Mouse (Mus musculus): ENCODE measurements around the gene Ifi208. TPM values are rescaled to one million over a fixed set of nuclear protein-coding genes. Genes with fewer than 3 reads are reported as not detected.

The Ifi208 gene
- 2.1 TPM for polyA plus RNA-seq (2015; fragmentation: Illumina TruSeq; extraction: RNeasy Lipid Tissue Mini Kit (QIAGEN cat#74804); ENCODE audit: insufficient read depth, low read depth, low replicate concordance)

GRCm38 (mm10) chr1:173673458-173674097 is at the start of gene Ifi208:
Gene Ifi208, plus strand, starts transcription at chr1:173673675.

GRCm38 (mm10) chr1:173630622-173631021 is 42.9 kb upstream of the Ifi208 start, which contains the start of gene Ifi209:
Gene Ifi209, plus strand, starts transcription at chr1:173630917.

GRCm38 (mm10) chr1:173741656-173742055 is 68.2 kb downstream of the Ifi208 start, which contains the start of gene Ifi207:
Gene Ifi207, minus strand, starts transcription at chr1:173741747.

Other genes starting within 250 kb of the Ifi208 start
- 0.28 TPM for gene Ifi206, start 182.6 kb upstream of the Ifi208 start, polyA plus RNA-seq (2015; fragmentation: Illumina TruSeq; extraction: RNeasy Lipid Tissue Mini Kit (QIAGEN cat#74804); ENCODE audit: insufficient read depth, low read depth, low replicate concordance)
- not detected for gene Ifi214, start 137.7 kb upstream of the Ifi208 start, polyA plus RNA-seq (2015; fragmentation: Illumina TruSeq; extraction: RNeasy Lipid Tissue Mini Kit (QIAGEN cat#74804); ENCODE audit: insufficient read depth, low read depth, low replicate concordance)
- gene Ifi213, start 74.4 kb upstream of the Ifi208 start, polyA plus RNA-seq (2015; fragmentation: Illumina TruSeq; extraction: RNeasy Lipid Tissue Mini Kit (QIAGEN cat#74804); ENCODE audit: insufficient read depth, low read depth, low replicate concordance), result 2.6 TPM
- gene Ifi209, start 42.8 kb upstream of the Ifi208 start, polyA plus RNA-seq (2015; fragmentation: Illumina TruSeq; extraction: RNeasy Lipid Tissue Mini Kit (QIAGEN cat#74804); ENCODE audit: insufficient read depth, low read depth, low replicate concordance), result 0.63 TPM
- gene Ifi207, start 68.1 kb downstream of the Ifi208 start, polyA plus RNA-seq (2015; fragmentation: Illumina TruSeq; extraction: RNeasy Lipid Tissue Mini Kit (QIAGEN cat#74804); ENCODE audit: insufficient read depth, low read depth, low replicate concordance), result 4.3 TPM
- gene Ifi204, start 93.3 kb downstream of the Ifi208 start, polyA plus RNA-seq (2015; fragmentation: Illumina TruSeq; extraction: RNeasy Lipid Tissue Mini Kit (QIAGEN cat#74804); ENCODE audit: insufficient read depth, low read depth, low replicate concordance), result 6.3 TPM
- 3.5 TPM for gene Ifi211, start 239.4 kb downstream of the Ifi208 start, polyA plus RNA-seq (2015; fragmentation: Illumina TruSeq; extraction: RNeasy Lipid Tissue Mini Kit (QIAGEN cat#74804); ENCODE audit: insufficient read depth, low read depth, low replicate concordance)